Mouse (Mus musculus) CH12.LX (cell line): ENCODE measurements around the gene Bsg.

Experiments
- CHD1 ChIP-seq: IDR thresholded peaks from 2 replicates; pipeline ENCODE4 v1.6.1; 2012; ENCODE audit warnings: low read depth, low read length, improper control_type of control experiment, inconsistent platforms
- CTCF ChIP-seq, 2 experiments: IDR thresholded peaks in 1 of 2; conservative IDR thresholded peaks in 1 of 2; 2 replicates each; pipeline ENCODE4 v1.5.1; 2011 to 2012; ENCODE audit warnings: low read depth in 2 of 2, low read length in 2 of 2, improper control_type of control experiment in 1 of 2, inconsistent platforms in 1 of 2, mild to moderate bottlenecking in 1 of 2, moderate library complexity in 1 of 2
- EP300 ChIP-seq: IDR thresholded peaks from 2 replicates; pipeline ENCODE4 v1.6.1; 2011; ENCODE audit warnings: low read length, improper control_type of control experiment
- ETS1 ChIP-seq: conservative IDR thresholded peaks from 2 replicates; pipeline ENCODE4 v1.6.1; 2012; ENCODE audit warnings: low read depth, mild to moderate bottlenecking, inconsistent platforms, low read length, improper control_type of control experiment, moderate library complexity
- GABPA ChIP-seq: IDR thresholded peaks from 2 replicates; pipeline ENCODE4 v1.6.1; 2012; ENCODE audit warnings: low read depth, low read length, improper control_type of control experiment, inconsistent platforms; ENCODE audit not compliant: insufficient replicate concordance
- MAFK ChIP-seq: IDR thresholded peaks from 2 replicates; pipeline ENCODE4 v1.6.1; 2011; ENCODE audit warnings: low read length, improper control_type of control experiment; ENCODE audit not compliant: insufficient replicate concordance
- NRF1 ChIP-seq: IDR thresholded peaks from 2 replicates; pipeline ENCODE4 v1.6.1; 2014; ENCODE audit warnings: low read depth, mild to moderate bottlenecking, inconsistent platforms, low read length, improper control_type of control experiment, moderate library complexity
- POLR2A ChIP-seq: IDR thresholded peaks from 2 replicates; pipeline ENCODE4 v1.6.1; 2011; ENCODE audit warnings: low read depth, mild to moderate bottlenecking, improper control_type of control experiment, low read length
- POLR2AphosphoS2 ChIP-seq: IDR thresholded peaks from 2 replicates; pipeline ENCODE4 v1.6.1; 2011; ENCODE audit warnings: low read depth, low read length, improper control_type of control experiment
- SIN3A ChIP-seq: IDR thresholded peaks from 2 replicates; pipeline ENCODE4 v1.6.1; 2012; ENCODE audit warnings: low read length, improper control_type of control experiment, inconsistent platforms
- SMC3 ChIP-seq: IDR thresholded peaks from 2 replicates; pipeline ENCODE4 v1.6.1; 2011; ENCODE audit warnings: low read depth, low read length, improper control_type of control experiment
- TBP ChIP-seq: conservative IDR thresholded peaks from 2 replicates; pipeline ENCODE4 v1.6.1; 2011; ENCODE audit warnings: low read depth, low read length, improper control_type of control experiment
- ZNF384 ChIP-seq: IDR thresholded peaks from 2 replicates; pipeline ENCODE4 v1.6.1; 2012; ENCODE audit warnings: low read depth, low read length, improper control_type of control experiment, inconsistent platforms

- TF ChIP-seq ETS1 (no peak), CTCF (conservative IDR thresholded peaks at IDR 0.05 in 1 of 2, IDR thresholded peaks at IDR 0.05 in 1 of 2; ENCODE audit: low read depth in 2 of 2, low read length in 2 of 2) (no peak), POLR2A (no peak), NRF1 (no peak), GABPA (no peak), EP300 (no peak), TBP (no peak), POLR2AphosphoS2 (no peak), MAFK (no peak), SIN3A (no peak), SMC3 (no peak), CHD1 (no peak), ZNF384 (no peak)
Observed at GRCm38 (mm10) chr10:79721089-79721488, 16.8 kb downstream of the Bsg start.
